Mouse (Mus musculus) embryonic fibroblast, embryonic 13.5 days (primary cell): ENCODE results near the gene 2900011O08Rik.

Experiments used
- CTCF ChIP-seq: IDR thresholded peaks from 2 replicates; pipeline ENCODE4 v1.5.1; 2011; ENCODE audit warnings: mild to moderate bottlenecking, control low read depth, low read length, moderate library complexity, borderline replicate concordance; ENCODE audit not compliant: insufficient read depth
- POLR2A ChIP-seq: IDR thresholded peaks from 2 replicates; pipeline ENCODE4 v1.6.1; 2011; ENCODE audit warnings: low read depth, mild to moderate bottlenecking, control low read depth, low read length, moderate library complexity

DNA sequence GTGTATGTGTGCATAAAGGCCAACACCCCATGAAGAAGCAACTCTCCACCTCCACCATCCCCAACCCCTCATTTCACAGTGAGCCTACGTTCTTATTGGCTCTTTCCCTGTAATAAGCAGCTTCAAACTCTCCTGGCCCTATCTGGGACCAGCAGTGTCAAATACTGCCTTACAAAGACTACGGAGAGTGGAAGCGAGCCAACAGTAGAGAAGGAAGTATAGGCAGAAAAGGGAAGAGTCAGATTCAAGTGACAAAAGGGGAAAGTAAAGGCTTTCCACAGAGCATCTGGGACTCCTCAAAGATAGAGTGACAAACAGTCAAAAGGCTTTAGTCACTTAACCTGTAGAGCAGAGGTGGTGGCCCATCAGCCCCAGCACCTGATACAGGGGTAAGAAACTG is 126.3 kb downstream of the 2900011O08Rik start:
- no peak for TF ChIP-seq CTCF
- no peak for TF ChIP-seq POLR2A
